Mouse (Mus musculus) limb, embryonic 12.5 days (tissue): ENCODE data around the gene Gm10663. TPM values are rescaled to one million over a fixed set of nuclear protein-coding genes. Genes with fewer than 3 reads are reported as not detected.

ENCODE experiments used
- ATAC-seq: fragments of 200-750 bp; cut with Nextera tagmentation; 2 replicates; pipeline ENCODE4 v1.8.0; 2017; ENCODE audit warnings: low read depth, moderate TSS enrichment; ENCODE audit not compliant: insufficient number of reproducible peaks, insufficient read depth, low FRiP score, low TSS enrichment
- H3K27ac ChIP-seq: fragments of 300-500 bp; sonication (generic); 2 replicates; pipeline ENCODE4 v1.5.1; 2016; ENCODE audit warnings: mild to moderate bottlenecking, moderate library complexity
- H3K27me3 ChIP-seq: fragments of 300-500 bp; sonication (generic); 2 replicates; pipeline ENCODE4 v1.6.1; 2016; ENCODE audit warnings: mild to moderate bottlenecking, moderate library complexity
- H3K36me3 ChIP-seq: fragments of 300-500 bp; sonication (generic); 2 replicates; pipeline ENCODE4 v1.6.1; 2016; ENCODE audit warnings: mild to moderate bottlenecking, moderate library complexity
- H3K4me1 ChIP-seq: fragments of 300-500 bp; sonication (generic); replicated peaks from 2 replicates; pipeline ENCODE4 v1.6.1; 2016
- H3K4me2 ChIP-seq: fragments of 300-500 bp; sonication (generic); 2 replicates; pipeline ENCODE4 v1.6.1; 2016; ENCODE audit warnings: mild to moderate bottlenecking, moderate library complexity
- H3K4me3 ChIP-seq: fragments of 300-500 bp; sonication (generic); replicated peaks from 2 replicates; pipeline ENCODE4 v1.5.1; 2016; ENCODE audit warnings: mild to moderate bottlenecking
- H3K9ac ChIP-seq: fragments of 300-500 bp; sonication (generic); replicated peaks from 2 replicates; pipeline ENCODE4 v1.6.1; 2016; ENCODE audit warnings: mild to moderate bottlenecking, moderate library complexity
- H3K9me3 ChIP-seq: fragments of 300-500 bp; sonication (generic); 2 replicates; pipeline ENCODE4 v1.6.1; 2016; ENCODE audit warnings: mild to moderate bottlenecking, moderate library complexity
- WGBS: fragments of 180-500 bp; shearing (Covaris S2); methylation state at CpG from one replicate; pipeline ENCODE4 v1.1.7; 2016; 5-methylcytosine and 5-hydroxymethylcytosine counted together
- microRNA-seq: library from miRNA; unstranded; fragments of <30 nt; microRNA quantifications from one replicate; pipeline ENCODE4, GENCODE M21; 2017
- polyA plus RNA-seq: library from polyadenylated mRNA; unstranded; fragments of >200 nt; fragmentation: Nextera tagmentation; extraction: Ambion mirVana; gene quantifications from 2 replicates; pipeline ENCODE4 v1.2.1, GENCODE M21; 2016

Gm10663 gene
- polyA plus RNA-seq, 1 experiment from 2014 or later = not detected

GRCm38 (mm10) chr8:65126454-65126853 is 51.6 kb downstream of the Gm10663 start:
- Histone ChIP-seq H3K9ac (no peak overlapping the region), H3K27ac (no peak overlapping the region), H3K9me3 (no peaks in the 10 kb centered on the region), H3K4me3 (no peak overlapping the region), H3K4me1 (no peaks in the 10 kb centered on the region), H3K36me3 (no peaks in the 10 kb centered on the region), H3K27me3 (no peaks in the 10 kb centered on the region), H3K4me2 (no peak overlapping the region)
- WGBS = 78% methylated on average over 3 of the region's 3 CpGs
- no peak for ATAC-seq

Small RNA genes lying within 50 kb of the gene (microRNA-seq; reads per million reads assigned to microRNA genes)
- not detected for gene Gm24333

Other genes with a start within 250 kb of the Gm10663 start
- gene Klhl2, start 225.0 kb upstream of the Gm10663 start, polyA plus RNA-seq = 12.3 and 13.3 TPM in 2 replicates
- gene Tmem192, start 127.8 kb upstream of the Gm10663 start, polyA plus RNA-seq = 18.7 and 20.2 TPM in 2 replicates
- gene Trim75, start 87.2 kb upstream of the Gm10663 start, polyA plus RNA-seq = 0.13 TPM in 1 of 2 replicates, not detected in the other
- gene Trim61, start 56.5 kb upstream of the Gm10663 start, polyA plus RNA-seq = 0.20 TPM in 1 of 2 replicates, not detected in the other
- 0.15 TPM in 1 of 2 replicates, not detected in the other for gene Trim60, start 56.4 kb upstream of the Gm10663 start, polyA plus RNA-seq
- gene Apela, start 37.7 kb upstream of the Gm10663 start, polyA plus RNA-seq = 10.6 and 11.2 TPM in 2 replicates
- not detected in 2 replicates for gene BC030870, start 54.5 kb downstream of the Gm10663 start, polyA plus RNA-seq